Mouse (Mus musculus): Measurements from ENCODE around the gene Gm9936.

GRCm38 (mm10) chr5:114809181-114809756, 49.2 kb downstream of the Gm9936 start:
- no peak for TF ChIP-seq CTCF (IDR thresholded peaks at IDR 0.05; ENCODE audit: low read depth, low read length)
- TF ChIP-seq POLR2A (IDR thresholded peaks at IDR 0.05; ENCODE audit: insufficient read depth, low read length) = no peak
- TF ChIP-seq EP300 (IDR thresholded peaks at IDR 0.05; ENCODE audit: insufficient read depth, low read depth, low read length) = no peak

Data from ES-Bruce4 (cell line).